Mouse (Mus musculus) MN1 (cell line): ENCODE data around the gene Kpna2.
A peak's percentile ranks its signal among the peaks of the same experiment; 100 is the strongest.

Source experiments
- DNase-seq: peaks from one replicate; pipeline ENCODE4 v3.0.0-alpha.2; 2016; ENCODE audit warnings: low spot score

The Kpna2 gene

GRCm38 (mm10) chr11:106982351-106982750 lies 17.0 kb downstream of the Kpna2 start:
- no peak for DNase-seq

- DNase-seq = peak; percentile 39
Observed at GRCm38 (mm10) chr11:106981787-106982186, 17.6 kb downstream of the Kpna2 start.

GRCm38 (mm10) chr11:106980455-106980854 lies 18.9 kb downstream of the Kpna2 start:
- DNase-seq = peak; percentile 80

- no peak for DNase-seq
Observed at GRCm38 (mm10) chr11:106976194-106976593, 23.1 kb downstream of the Kpna2 start.

- DNase-seq = no peak
Observed at GRCm38 (mm10) chr11:106975419-106976177, 23.7 kb downstream of the Kpna2 start.

DNA sequence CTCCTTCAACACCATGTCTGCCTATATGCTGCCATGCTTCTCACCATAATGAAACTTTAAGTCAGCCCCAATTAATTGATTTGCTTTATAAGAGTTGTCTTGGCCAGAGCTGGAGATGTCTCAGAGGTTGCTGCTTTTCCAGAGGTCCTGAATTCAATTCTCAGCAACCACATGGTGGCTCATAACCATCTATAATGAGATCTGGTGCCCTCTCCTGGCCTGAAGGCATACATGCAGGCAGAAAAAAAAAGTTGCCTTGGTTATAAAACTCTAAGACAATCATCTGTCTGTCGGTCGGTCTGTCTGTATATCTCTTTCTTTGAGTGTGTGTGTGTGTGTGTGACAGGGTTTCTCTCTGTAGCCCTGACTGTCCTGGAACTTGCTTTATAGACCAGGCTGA lies 24.9 kb downstream of the Kpna2 start:
- peak; percentile 26 for DNase-seq

DNA sequence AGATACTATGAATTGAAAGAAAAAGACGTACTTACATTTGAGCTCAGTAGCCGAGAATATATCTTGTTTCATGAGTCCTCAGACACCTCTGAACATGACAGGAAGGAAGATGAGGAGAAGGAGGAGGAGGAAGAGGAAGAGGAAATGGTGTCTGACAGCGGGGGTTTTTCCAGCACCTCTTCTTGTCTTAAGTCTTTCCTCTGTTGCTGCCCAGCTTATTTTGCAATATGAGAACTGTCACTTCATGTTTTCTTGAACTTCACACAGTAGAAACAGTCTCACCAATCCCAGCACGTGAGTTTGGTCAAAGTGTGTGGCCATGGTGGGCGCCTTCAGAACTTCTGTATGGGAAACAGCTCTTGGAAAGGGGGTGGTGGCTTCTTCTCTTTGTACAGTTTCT lies 26.3 kb downstream of the Kpna2 start:
- DNase-seq = no peak

DNA sequence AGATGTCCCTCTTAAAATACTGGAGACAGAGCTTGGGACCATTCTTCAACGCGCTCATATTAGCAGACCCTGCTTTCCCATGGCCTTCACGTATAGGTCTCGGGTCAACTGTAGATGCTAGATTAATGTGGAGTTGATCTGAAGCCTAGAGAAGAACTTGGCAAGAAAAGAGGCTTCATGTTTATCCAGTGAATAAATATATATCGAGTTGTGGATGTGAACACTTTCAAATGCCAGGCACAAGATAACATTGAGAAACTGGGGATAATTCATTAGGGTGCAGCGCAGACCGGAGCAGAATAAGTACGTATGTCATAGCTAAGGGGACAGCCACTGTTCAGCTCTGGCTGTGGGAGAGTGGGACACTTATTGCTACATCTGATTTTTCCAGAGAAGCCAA lies 29.5 kb downstream of the Kpna2 start:
- no peak for DNase-seq

- DNase-seq = no peak
Observed at GRCm38 (mm10) chr11:106967630-106968029, 31.7 kb downstream of the Kpna2 start.

- DNase-seq = no peak
Observed at GRCm38 (mm10) chr11:106965881-106966280, 33.5 kb downstream of the Kpna2 start.

- peak; percentile 43 for DNase-seq
Observed at GRCm38 (mm10) chr11:106962310-106962709, 37.0 kb downstream of the Kpna2 start.

GRCm38 (mm10) chr11:106961471-106962081 lies 37.8 kb downstream of the Kpna2 start:
- DNase-seq = no peak

DNA sequence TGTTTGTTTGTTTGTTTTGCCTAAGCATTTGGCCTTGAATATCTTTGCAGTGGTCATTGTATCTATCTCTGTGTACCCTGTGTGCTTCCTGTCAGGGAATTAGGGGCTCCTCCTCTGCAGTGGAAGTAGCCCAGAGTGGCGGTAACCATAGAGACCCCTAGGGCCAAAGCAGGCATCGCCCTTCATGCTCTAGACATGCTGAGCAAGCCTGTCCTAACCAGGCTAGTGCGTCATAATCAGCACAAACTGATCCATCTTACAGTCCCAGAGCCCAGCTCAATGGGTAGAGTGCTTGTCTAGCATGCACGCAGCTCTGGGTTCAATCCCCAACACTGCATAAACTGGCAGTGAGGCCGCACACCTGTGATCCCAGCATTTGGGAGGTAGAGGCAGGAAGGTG lies 40.2 kb downstream of the Kpna2 start:
- no peak for DNase-seq

- no peak for DNase-seq
Observed at GRCm38 (mm10) chr11:106958407-106959071, 40.8 kb downstream of the Kpna2 start.

DNA sequence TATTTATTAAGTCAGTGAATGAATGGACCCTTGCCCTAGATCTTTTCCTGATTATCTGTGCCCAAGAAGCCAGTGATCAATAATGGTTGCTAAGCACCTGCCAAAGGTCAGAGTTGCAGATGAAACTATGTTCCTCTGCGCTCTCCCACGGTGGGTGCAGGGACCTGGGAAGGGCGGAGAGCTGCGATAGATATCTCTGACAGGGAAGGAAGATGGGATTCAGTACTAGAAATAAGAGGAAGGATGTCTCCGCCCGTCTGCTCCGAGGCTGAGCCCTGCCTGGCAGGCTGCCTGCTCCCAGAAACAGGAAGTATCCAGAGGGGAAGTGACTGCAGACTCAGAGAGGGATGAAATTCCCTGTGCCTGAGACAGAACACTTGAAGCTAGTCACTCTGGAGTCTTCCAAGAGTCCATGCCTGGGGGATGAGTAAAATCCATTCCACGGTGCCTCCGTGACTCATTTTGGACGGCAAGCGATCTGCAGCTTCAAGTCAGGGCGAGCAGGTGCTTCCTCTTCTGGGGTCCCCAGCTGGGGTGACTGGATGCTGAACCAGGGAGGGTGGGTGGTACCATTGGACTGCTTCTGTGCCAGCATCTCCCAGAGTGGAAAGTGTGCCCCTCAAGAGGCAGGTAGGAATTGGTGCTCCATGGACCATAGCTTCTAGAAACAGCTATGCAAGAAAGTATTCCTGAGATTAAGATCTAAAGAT lies 41.9 kb downstream of the Kpna2 start:
- DNase-seq = peak; percentile 49

GRCm38 (mm10) chr11:106954566-106954965 lies 44.8 kb downstream of the Kpna2 start:
- no peak for DNase-seq

DNA sequence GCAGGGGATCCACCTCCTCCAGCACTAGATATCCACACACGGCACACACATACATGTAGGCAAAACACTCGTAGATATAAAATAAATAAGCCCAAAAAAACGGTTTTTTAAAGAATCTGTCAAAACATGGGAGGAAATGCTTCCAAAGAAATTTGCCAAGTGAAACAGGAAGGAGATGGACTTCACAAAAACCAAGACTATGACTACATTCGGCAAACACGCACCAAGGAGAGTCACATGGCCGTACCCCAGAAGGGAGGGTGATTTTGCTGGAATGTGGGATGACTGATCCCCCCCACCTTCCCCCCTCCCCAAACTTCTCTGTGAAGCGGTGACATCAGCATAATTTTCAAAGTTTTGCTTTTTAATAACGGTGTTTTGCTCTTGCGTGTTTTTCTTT lies 45.2 kb downstream of the Kpna2 start:
- DNase-seq = no peak
